Comparison of ENCODE assay signal across 9 mouse cellular contexts in genomic region chr7:70576112-70576910, GRCm38 (mm10).
DNase-seq lines count a peak whose midpoint lies in the region; ATAC-seq and TF ChIP-seq lines count a peak whose summit lies in the region.
"Had no signal": no experiment of that assay in that cellular context is flagged by ENCODE, and none has a peak within 500 bp of the region (broad histone marks: within the 10 kb centered on the region; RNA-seq: fewer than 3 reads in every experiment).

No protein-coding gene starts in this region.

- H3K9ac ChIP-seq in forebrain, postnatal 0 days: no peak overlapping the region
- no peak overlapping the region for H3K9ac ChIP-seq in forebrain, embryonic 11.5 days (ENCODE audit: low read length)
- H3K9ac ChIP-seq in liver, postnatal 0 days (replicated peaks): no peak overlapping the region
- H3K9ac ChIP-seq: liver, embryonic 15.5 days had no signal

- H3K27me3 ChIP-seq in forebrain, postnatal 0 days (ENCODE audit: insufficient read depth, low read length): no peaks in the 10 kb centered on the region
- H3K27me3 ChIP-seq in forebrain, embryonic 11.5 days (ENCODE audit: control insufficient read depth, insufficient read depth, low read length): no peaks in the 10 kb centered on the region
- no peaks in the 10 kb centered on the region for H3K27me3 ChIP-seq in thymus, adult 2 months (ENCODE audit: control insufficient read depth, insufficient read depth, low read length)
- no peaks in the 10 kb centered on the region for H3K27me3 ChIP-seq in liver, postnatal 0 days (ENCODE audit: insufficient read depth, low read length)
- H3K27me3 ChIP-seq: liver, embryonic 15.5 days had no signal

- TF ChIP-seq CTCF in forebrain, postnatal 0 days (IDR thresholded peaks at IDR 0.05; ENCODE audit: low read depth): no peak
- TF ChIP-seq CTCF in thymus, adult 2 months (IDR thresholded peaks at IDR 0.05; ENCODE audit: borderline replicate concordance, control insufficient read depth, extremely low read depth, insufficient read depth, low read length, poor library complexity): no peak
- TF ChIP-seq CTCF in liver, postnatal 0 days (IDR thresholded peaks at IDR 0.05; ENCODE audit: low read depth): no peak

- TF ChIP-seq POLR2A in thymus, adult 2 months (IDR thresholded peaks at IDR 0.05; ENCODE audit: control insufficient read depth, extremely low read depth, insufficient read depth, low read length, poor library complexity): no peak

- H3K9me3 ChIP-seq in forebrain, postnatal 0 days (ENCODE audit: low read length): no peaks in the 10 kb centered on the region
- H3K9me3 ChIP-seq in forebrain, embryonic 11.5 days (ENCODE audit: control insufficient read depth, low read length): no peaks in the 10 kb centered on the region
- H3K9me3 ChIP-seq in liver, postnatal 0 days (ENCODE audit: low read length): no peaks in the 10 kb centered on the region
- H3K9me3 ChIP-seq: liver, embryonic 15.5 days had no signal

- 33% methylated on average over 15 of the region's 15 CpGs for WGBS in forebrain, postnatal 0 days
- WGBS in forebrain, embryonic 11.5 days: 50% methylated on average over 15 of the region's 15 CpGs
- 53% methylated on average over 15 of the region's 15 CpGs for WGBS in thymus, adult 2 months
- 39% methylated on average over 15 of the region's 15 CpGs for WGBS in liver, postnatal 0 days (ENCODE audit: insufficient replicate concordance)

- no peak for TF ChIP-seq EP300 in liver, postnatal 0 days (IDR thresholded peaks at IDR 0.05; ENCODE audit: low read depth)

- DNase-seq in forebrain, postnatal 0 days: peak; percentile 14
- DNase-seq in forebrain, embryonic 11.5 days (ENCODE audit: low spot score): no peak
- DNase-seq in thymus, postnatal 4 days: peak; percentile 10
- no peak for DNase-seq in thymus, adult 2 months
- peak; percentile 15 for DNase-seq in liver, postnatal 0 days
- peak; percentile 1 for DNase-seq in telencephalon, adult 2 months (ENCODE audit: low read depth, low spot score)
- no peak for DNase-seq in cerebellum, postnatal 36 days
- DNase-seq in layer of hippocampus, adult 11-12 months (ENCODE audit: low spot score): no peak

- no peak for ATAC-seq in forebrain, postnatal 0 days
- no peak for ATAC-seq in forebrain, embryonic 11.5 days (replicated peaks; ENCODE audit: low FRiP score)
- no peak for ATAC-seq in liver, postnatal 0 days

- no peak overlapping the region for H3K27ac ChIP-seq in forebrain, postnatal 0 days (ENCODE audit: low read depth, low read length)
- no peak overlapping the region for H3K27ac ChIP-seq in forebrain, embryonic 11.5 days (ENCODE audit: low read depth, low read length)
- no peak overlapping the region for H3K27ac ChIP-seq in thymus, adult 2 months (ENCODE audit: control insufficient read depth, insufficient read depth, low read length)
- no peak overlapping the region for H3K27ac ChIP-seq in liver, postnatal 0 days (ENCODE audit: low read depth)
- H3K27ac ChIP-seq: liver, embryonic 15.5 days had no signal

- no peaks in the 10 kb centered on the region for H3K4me1 ChIP-seq in forebrain, postnatal 0 days (ENCODE audit: insufficient read depth)
- H3K4me1 ChIP-seq in forebrain, embryonic 11.5 days (replicated peaks; ENCODE audit: control insufficient read depth, insufficient read depth, low read length): no peaks in the 10 kb centered on the region
- no peaks in the 10 kb centered on the region for H3K4me1 ChIP-seq in thymus, adult 2 months (replicated peaks; ENCODE audit: control insufficient read depth, insufficient read depth, low read length)
- peaks cover 5% of the 10 kb centered on the region; the same call in 1 of the 2 replicates for H3K4me1 ChIP-seq in liver, postnatal 0 days (ENCODE audit: insufficient read depth)
- H3K4me1 ChIP-seq: liver, embryonic 15.5 days had no signal

- H3K4me2 ChIP-seq in forebrain, postnatal 0 days (ENCODE audit: low read depth): no peak overlapping the region
- no peak overlapping the region for H3K4me2 ChIP-seq in forebrain, embryonic 11.5 days (ENCODE audit: low read depth, low read length, severe bottlenecking)
- H3K4me2 ChIP-seq in liver, postnatal 0 days (ENCODE audit: low read depth, low read length): no peak overlapping the region
- H3K4me2 ChIP-seq: liver, embryonic 15.5 days had no signal

- H3K36me3 ChIP-seq in forebrain, postnatal 0 days (ENCODE audit: insufficient read depth): no peaks in the 10 kb centered on the region
- no peaks in the 10 kb centered on the region for H3K36me3 ChIP-seq in forebrain, embryonic 11.5 days (ENCODE audit: control insufficient read depth, insufficient read depth, low read length)
- no peaks in the 10 kb centered on the region for H3K36me3 ChIP-seq in thymus, adult 2 months (ENCODE audit: control insufficient read depth, insufficient read depth, low read length)
- no peaks in the 10 kb centered on the region for H3K36me3 ChIP-seq in liver, postnatal 0 days (replicated peaks; ENCODE audit: insufficient read depth, low read length)
- H3K36me3 ChIP-seq: liver, embryonic 15.5 days had no signal

- H3K4me3 ChIP-seq in forebrain, postnatal 0 days (ENCODE audit: low read depth, low read length): no peak overlapping the region
- H3K4me3 ChIP-seq in forebrain, embryonic 11.5 days (ENCODE audit: low read depth, low read length): no peak overlapping the region
- no peak overlapping the region for H3K4me3 ChIP-seq in thymus, adult 2 months (ENCODE audit: control insufficient read depth, insufficient read depth, low read length)
- H3K4me3 ChIP-seq in liver, postnatal 0 days (ENCODE audit: low read depth, low read length): no peak overlapping the region
- H3K4me3 ChIP-seq: liver, embryonic 15.5 days had no signal

Comparison
In these comparisons a context has a peak if more than half of its experiments do, and no peak if none do; other contexts are left out.
1. DNase-seq: peak in forebrain, postnatal 0 days (single experiment), thymus, postnatal 4 days (single experiment), liver, postnatal 0 days (single experiment) and telencephalon, adult 2 months (single experiment); none in forebrain, embryonic 11.5 days (single experiment), thymus, adult 2 months (single experiment), cerebellum, postnatal 36 days (0 of 2) and layer of hippocampus, adult 11-12 months (single experiment).